Mouse (Mus musculus) neural tube, postnatal 0 days (tissue): ENCODE data around the gene Cxcr5. TPM values are rescaled to one million over a fixed set of nuclear protein-coding genes. Genes with fewer than 3 reads are reported as not detected.

Experiments used
- polyA plus RNA-seq: library from polyadenylated mRNA; unstranded; fragments of >200 nt; fragmentation: Nextera tagmentation; extraction: Ambion mirVana; gene quantifications from 2 replicates; pipeline ENCODE4 v1.2.1, GENCODE M21; 2015

The Cxcr5 gene
- polyA plus RNA-seq, result not detected in 2 replicates

DNA sequence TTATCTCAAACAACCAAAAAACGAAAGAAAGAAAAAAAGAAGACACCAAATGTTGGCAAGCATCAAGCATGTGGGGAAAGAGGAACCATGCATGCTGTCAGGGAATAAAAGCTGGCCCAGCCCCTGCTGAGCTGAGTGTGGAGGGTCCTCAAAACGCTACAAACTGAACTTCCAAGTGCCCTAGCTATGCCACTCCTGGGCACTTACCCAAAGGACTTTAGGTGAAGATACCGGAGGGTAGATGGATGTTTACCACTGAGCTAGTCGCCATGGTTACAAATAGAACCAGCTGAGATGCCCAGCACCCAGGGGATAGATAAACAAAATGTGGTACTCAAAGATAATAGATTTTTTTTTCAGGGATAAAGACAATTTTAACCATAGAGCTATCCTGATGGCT lies at the start of gene Cxcr5:
Gene Cxcr5, minus strand, starts transcription at position 281 of the 400 bp plus-strand sequence.

DNA sequence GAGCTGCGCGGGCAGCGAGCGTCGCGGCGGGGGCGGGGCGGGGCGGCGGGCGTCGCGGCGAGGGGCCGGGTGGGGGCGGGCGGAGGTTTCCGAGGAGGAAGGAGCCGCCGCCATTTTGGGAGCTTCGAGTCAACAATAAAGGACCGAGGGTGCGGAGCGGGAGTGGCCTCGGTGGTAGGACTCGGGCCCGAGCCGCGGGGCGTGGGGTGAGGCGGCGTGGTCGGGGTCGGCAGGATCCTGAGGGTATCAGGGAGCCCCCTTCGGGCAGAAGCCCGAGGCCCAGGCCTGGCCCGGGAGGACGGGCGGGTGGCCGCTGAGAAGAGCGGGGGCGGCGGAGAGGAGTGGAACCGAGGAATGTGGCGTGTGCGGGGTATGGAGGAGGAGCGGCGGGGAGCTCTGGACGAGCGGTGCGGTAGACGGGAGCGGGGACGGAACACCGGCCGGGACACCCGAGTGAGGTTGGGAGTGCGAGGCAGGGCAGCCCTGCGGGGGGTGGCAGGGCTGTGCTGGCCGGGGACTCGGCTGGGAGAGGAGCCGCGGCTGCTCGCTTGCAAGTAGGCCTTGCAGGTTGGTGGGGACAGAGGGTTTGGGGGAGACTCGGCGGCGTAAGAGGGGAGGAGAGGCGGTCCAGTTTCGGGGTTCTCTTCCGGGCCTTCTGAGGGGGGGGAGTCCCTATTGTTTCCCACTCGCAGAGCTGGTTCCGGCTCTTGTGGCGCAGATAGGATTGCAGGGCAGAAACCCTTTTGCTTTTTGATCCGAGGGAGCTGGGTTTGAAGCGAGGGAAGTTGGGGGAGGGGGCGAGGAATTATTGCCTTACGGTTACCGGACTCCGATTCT lies 43.3 kb upstream of the Cxcr5 start, which contains the start of gene Ddx6:
Gene Ddx6, plus strand, starts transcription at position 114 of the 837 bp plus-strand sequence.

DNA sequence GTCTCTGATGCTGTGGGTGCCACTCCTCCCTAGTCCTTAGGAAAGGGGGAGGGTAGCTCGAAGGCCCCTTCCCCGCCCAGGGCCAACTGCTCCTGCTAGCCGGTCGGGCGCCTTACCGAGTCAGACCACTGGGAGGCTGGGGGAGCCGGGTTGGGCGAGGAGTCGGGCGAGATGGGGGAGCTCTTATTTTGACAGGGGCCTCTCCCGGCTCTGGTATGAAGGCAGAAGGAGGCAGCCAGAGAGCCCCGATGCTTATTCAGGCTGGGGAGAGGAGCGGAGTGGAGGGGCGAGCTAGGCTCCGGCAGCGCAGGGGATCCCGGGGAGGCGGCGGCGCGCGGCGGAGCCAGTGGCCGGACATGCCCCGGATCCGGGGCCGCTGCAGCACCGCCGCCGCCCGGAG lies 79.1 kb downstream of the Cxcr5 start, which contains the start of gene Bcl9l:
Gene Bcl9l, plus strand, starts transcription at position 274 of the 400 bp plus-strand sequence.

Other genes starting within 250 kb of the Cxcr5 start
- 21.9 and 24.4 TPM in 2 replicates for gene C2cd2l, start 241.6 kb downstream of the Cxcr5 start, polyA plus RNA-seq
- gene Dpagt1, start 235.9 kb downstream of the Cxcr5 start, polyA plus RNA-seq, result 28.9 and 31.0 TPM in 2 replicates
- 103 and 104 TPM in 2 replicates for gene H2afx, start 227.2 kb downstream of the Cxcr5 start, polyA plus RNA-seq
- 53.4 and 54.7 TPM in 2 replicates for gene Hmbs, start 217.6 kb downstream of the Cxcr5 start, polyA plus RNA-seq
- gene Vps11, start 200.2 kb downstream of the Cxcr5 start, polyA plus RNA-seq, result 32.3 and 36.0 TPM in 2 replicates
- gene Hyou1, start 182.4 kb downstream of the Cxcr5 start, polyA plus RNA-seq, result 17.0 and 18.1 TPM in 2 replicates
- gene Slc37a4, start 165.0 kb downstream of the Cxcr5 start, polyA plus RNA-seq, result 50.7 and 59.3 TPM in 2 replicates
- 1,331 and 1,463 TPM in 2 replicates for gene Rps25, start 154.7 kb downstream of the Cxcr5 start, polyA plus RNA-seq
- 264 and 298 TPM in 2 replicates for gene Trappc4, start 154.3 kb downstream of the Cxcr5 start, polyA plus RNA-seq
- gene Ccdc84, start 143.3 kb downstream of the Cxcr5 start, polyA plus RNA-seq, result 25.8 and 30.9 TPM in 2 replicates
- not detected in 2 replicates for gene Foxr1, start 120.7 kb downstream of the Cxcr5 start, polyA plus RNA-seq
- not detected in 2 replicates for gene Upk2, start 106.9 kb downstream of the Cxcr5 start, polyA plus RNA-seq
- gene Bcl9l, start 79.1 kb downstream of the Cxcr5 start, polyA plus RNA-seq, result 9.8 and 9.9 TPM in 2 replicates
- 21.4 and 21.7 TPM in 2 replicates for gene Ddx6, start 43.0 kb upstream of the Cxcr5 start, polyA plus RNA-seq
- gene Treh, start 111.4 kb upstream of the Cxcr5 start, polyA plus RNA-seq, result not detected in 2 replicates
- gene Phldb1, start 173.3 kb upstream of the Cxcr5 start, polyA plus RNA-seq, result 30.8 and 33.2 TPM in 2 replicates
- gene Arcn1, start 206.0 kb upstream of the Cxcr5 start, polyA plus RNA-seq, result 91.7 and 95.7 TPM in 2 replicates
- gene Ift46, start 206.0 kb upstream of the Cxcr5 start, polyA plus RNA-seq, result 144 and 145 TPM in 2 replicates
- 32.5 and 36.8 TPM in 2 replicates for gene Tmem25, start 237.4 kb upstream of the Cxcr5 start, polyA plus RNA-seq
- gene Ttc36, start 241.2 kb upstream of the Cxcr5 start, polyA plus RNA-seq, result 0.41 and 1.0 TPM in 2 replicates